Mouse (Mus musculus) kidney, embryonic 14.5 days (tissue): ENCODE data around the gene Flnb. TPM values are rescaled to one million over a fixed set of nuclear protein-coding genes. Genes with fewer than 3 reads are reported as not detected.

Experiments used
- ATAC-seq: fragments of 200-750 bp; cut with Nextera tagmentation; 2 replicates; pipeline ENCODE4 v1.8.0; 2017; ENCODE audit warnings: moderate number of reproducible peaks, mild to moderate bottlenecking, moderate TSS enrichment, moderate library complexity; ENCODE audit not compliant: low FRiP score, low TSS enrichment
- H3K27ac ChIP-seq: fragments of 300-500 bp; sonication (generic); 2 replicates; pipeline ENCODE4 v1.5.1; 2014; ENCODE audit warnings: low read depth, mild to moderate bottlenecking, low read length, moderate library complexity, mixed read lengths
- H3K27me3 ChIP-seq: fragments of 300-500 bp; sonication (generic); 2 replicates; pipeline ENCODE4 v1.6.1; 2014; ENCODE audit warnings: mild to moderate bottlenecking, low read length; ENCODE audit not compliant: control insufficient read depth, insufficient read depth
- H3K36me3 ChIP-seq: fragments of 300-500 bp; sonication (generic); 2 replicates; pipeline ENCODE4 v1.6.1; 2014; ENCODE audit warnings: low read length, mixed read lengths; ENCODE audit not compliant: control insufficient read depth, insufficient read depth
- H3K4me1 ChIP-seq: fragments of 300-500 bp; sonication (generic); 2 replicates; pipeline ENCODE4 v1.6.1; 2014; ENCODE audit warnings: low read length, mixed read lengths; ENCODE audit not compliant: control insufficient read depth, insufficient read depth
- H3K4me2 ChIP-seq: fragments of 300-500 bp; sonication (generic); replicated peaks from 2 replicates; pipeline ENCODE4 v1.6.1; 2014; ENCODE audit warnings: low read depth, mild to moderate bottlenecking, low read length
- H3K4me3 ChIP-seq: fragments of 300-500 bp; sonication (generic); 2 replicates; pipeline ENCODE4 v1.5.1; 2014; ENCODE audit warnings: mild to moderate bottlenecking, low read length
- H3K9ac ChIP-seq: fragments of 300-500 bp; sonication (generic); 2 replicates; pipeline ENCODE4 v1.6.1; 2014; ENCODE audit warnings: low read depth, mild to moderate bottlenecking, low read length, moderate library complexity
- H3K9me3 ChIP-seq: fragments of 300-500 bp; sonication (generic); 2 replicates; pipeline ENCODE4 v1.6.1; 2016; ENCODE audit warnings: low read length; ENCODE audit not compliant: control insufficient read depth
- WGBS: fragments of 180-500 bp; shearing (Covaris S2); extraction: QIAGEN DNeasy Blood & Tissue Kit; methylation state at CpG from one replicate; pipeline ENCODE4 v1.1.7; 2014; 5-methylcytosine and 5-hydroxymethylcytosine counted together
- polyA plus RNA-seq: library from polyadenylated mRNA; unstranded; fragments of >200 nt; fragmentation: Nextera tagmentation; extraction: Ambion mirVana; gene quantifications from 2 replicates; pipeline ENCODE4 v1.2.1, GENCODE M21; 2014

Flnb gene
- polyA plus RNA-seq, 1 experiment from 2014 or later: 25.7 TPM

GRCm38 (mm10) chr14:7882050-7882449 is 64.3 kb downstream of the Flnb start:
- Histone ChIP-seq H3K9ac (no peak overlapping the region), H3K4me3 (no peak overlapping the region), H3K27ac (no peak overlapping the region), H3K4me2 (no peak overlapping the region), H3K27me3 (no peaks in the 10 kb centered on the region), H3K4me1 (no peaks in the 10 kb centered on the region), H3K36me3 (peaks cover 37% of the 10 kb centered on the region), H3K9me3 (no peaks in the 10 kb centered on the region)
- WGBS: 91% methylated on average over 8 of the region's 8 CpGs
- no peak for ATAC-seq

DNA sequence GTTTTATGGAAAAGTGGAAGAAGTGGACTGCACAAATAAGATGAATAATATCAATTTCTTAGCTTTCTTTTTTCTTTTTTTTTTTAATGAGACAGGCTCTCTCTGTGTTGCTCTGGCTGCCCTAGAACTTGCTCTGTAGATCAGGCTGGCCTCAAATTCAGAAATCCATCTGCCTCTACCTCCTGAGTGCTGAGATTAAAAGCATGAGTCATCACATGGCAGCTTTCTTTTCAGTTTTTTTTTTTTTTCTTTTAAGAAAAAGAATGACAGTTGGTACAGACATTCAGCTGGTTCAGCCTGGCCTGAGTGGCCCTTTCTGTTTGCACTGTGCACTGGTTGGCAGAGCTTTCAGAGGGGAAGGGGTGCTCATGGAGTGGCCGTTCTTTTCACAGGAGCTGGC is 66.4 kb downstream of the Flnb start:
- Histone ChIP-seq H3K27ac (no peak overlapping the region), H3K9me3 (no peaks in the 10 kb centered on the region), H3K4me3 (no peak overlapping the region), H3K4me1 (peaks cover 7% of the 10 kb centered on the region; the same call in 1 of the 2 replicates), H3K36me3 (peaks cover 40% of the 10 kb centered on the region), H3K4me2 (no peak overlapping the region), H3K9ac (no peak overlapping the region), H3K27me3 (no peaks in the 10 kb centered on the region)
- WGBS: 94% methylated on average over 1 of the region's 1 CpGs
- ATAC-seq: no peak

- H3K36me3 ChIP-seq: peaks cover 40% of the 10 kb centered on the region
- H3K4me3 ChIP-seq: no peak overlapping the region
- 91% methylated on average over 4 of the region's 4 CpGs for WGBS
- ATAC-seq: no peak
- no peak overlapping the region for H3K4me2 ChIP-seq
- peaks cover 11% of the 10 kb centered on the region for H3K4me1 ChIP-seq
- no peaks in the 10 kb centered on the region for H3K9me3 ChIP-seq
- H3K9ac ChIP-seq: no peak overlapping the region
- H3K27ac ChIP-seq: no peak overlapping the region
- H3K27me3 ChIP-seq: no peaks in the 10 kb centered on the region
Observed at GRCm38 (mm10) chr14:7884841-7885240, 67.1 kb downstream of the Flnb start.

- peaks cover 43% of the 10 kb centered on the region for H3K36me3 ChIP-seq
- H3K9ac ChIP-seq: no peak overlapping the region
- H3K27me3 ChIP-seq: no peaks in the 10 kb centered on the region
- H3K4me3 ChIP-seq: no peak overlapping the region
- no peak for ATAC-seq
- peaks cover 12% of the 10 kb centered on the region for H3K4me1 ChIP-seq
- no peak overlapping the region for H3K27ac ChIP-seq
- no peaks in the 10 kb centered on the region for H3K9me3 ChIP-seq
- no peak overlapping the region for H3K4me2 ChIP-seq
- 95% methylated on average over 9 of the region's 9 CpGs for WGBS
Observed at GRCm38 (mm10) chr14:7885540-7885939, 67.8 kb downstream of the Flnb start.

DNA sequence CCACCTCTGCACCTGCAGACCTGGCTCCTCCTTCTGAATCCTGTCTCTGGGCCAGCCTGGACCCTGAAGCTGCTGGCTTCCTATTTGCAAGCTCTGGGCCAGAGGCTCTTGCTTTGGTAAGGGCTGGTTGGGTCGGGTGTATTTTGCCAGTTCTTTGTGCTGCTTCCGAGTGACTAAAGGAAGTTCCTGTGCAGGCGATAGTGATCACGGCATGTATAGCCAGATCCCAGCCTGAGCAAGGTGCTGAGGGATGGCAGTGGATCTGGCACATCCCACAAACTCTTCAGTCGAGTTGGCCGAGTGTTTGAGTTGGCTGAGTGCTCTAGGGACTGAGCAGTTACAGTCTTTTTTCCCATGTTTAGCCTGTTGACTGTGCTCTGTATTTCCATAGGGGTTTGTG is 68.3 kb downstream of the Flnb start:
- H3K36me3 ChIP-seq: peaks cover 46% of the 10 kb centered on the region
- 84% methylated on average over 6 of the region's 6 CpGs for WGBS
- no peaks in the 10 kb centered on the region for H3K9me3 ChIP-seq
- H3K27ac ChIP-seq: no peak overlapping the region
- H3K4me1 ChIP-seq: peaks cover 12% of the 10 kb centered on the region
- ATAC-seq: no peak
- no peak overlapping the region for H3K9ac ChIP-seq
- H3K27me3 ChIP-seq: no peaks in the 10 kb centered on the region
- no peak overlapping the region for H3K4me2 ChIP-seq
- H3K4me3 ChIP-seq: no peak overlapping the region

DNA sequence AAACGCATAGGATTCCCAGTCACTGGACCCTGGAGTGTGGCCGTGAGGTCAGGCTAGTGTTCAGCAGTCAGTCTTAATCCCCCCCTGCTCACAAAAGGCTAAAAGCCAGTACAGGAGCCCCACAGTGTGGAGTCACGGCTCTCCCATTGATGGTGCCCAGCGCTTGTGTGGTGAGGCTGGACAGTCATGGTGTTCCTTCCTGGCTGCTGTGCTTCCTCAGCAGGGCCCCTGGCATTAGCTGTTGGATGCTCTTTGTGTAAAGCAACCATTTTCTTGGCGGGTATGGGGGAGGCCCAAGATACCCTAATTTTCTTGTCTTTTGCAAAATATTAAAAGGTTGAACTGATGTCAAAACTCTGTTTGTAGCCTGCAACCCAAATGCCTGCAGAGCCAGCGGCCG is 69.4 kb downstream of the Flnb start:
- Histone ChIP-seq H3K9me3 (no peaks in the 10 kb centered on the region), H3K4me1 (peaks cover 12% of the 10 kb centered on the region), H3K36me3 (peaks cover 46% of the 10 kb centered on the region), H3K27me3 (no peaks in the 10 kb centered on the region), H3K4me2 (no peak overlapping the region), H3K4me3 (no peak overlapping the region), H3K9ac (no peak overlapping the region), H3K27ac (no peak overlapping the region)
- 92% methylated on average over 7 of the region's 7 CpGs for WGBS
- no peak for ATAC-seq

DNA sequence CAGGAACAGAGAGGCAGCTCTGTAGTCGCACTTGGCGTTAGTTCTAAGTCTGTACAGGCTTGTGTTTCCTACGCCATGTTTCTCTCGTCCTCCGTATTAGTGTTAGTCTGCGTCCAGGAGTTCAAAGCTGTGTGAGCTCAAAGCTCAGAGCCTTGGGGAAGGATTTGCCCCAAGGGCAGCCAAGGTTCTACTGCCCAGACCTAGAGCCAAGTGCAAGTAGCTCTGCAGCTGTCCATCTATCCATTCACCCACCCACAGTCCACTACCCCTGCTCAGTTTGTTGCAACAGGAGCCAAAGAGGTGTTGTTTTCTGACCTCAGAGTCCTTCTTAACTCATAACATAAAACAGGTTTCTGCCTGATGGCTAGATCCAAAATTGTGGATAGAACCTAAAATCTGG is 70.5 kb downstream of the Flnb start:
- Histone ChIP-seq H3K27me3 (no peaks in the 10 kb centered on the region), H3K4me2 (no peak overlapping the region), H3K9me3 (no peaks in the 10 kb centered on the region), H3K36me3 (peaks cover 55% of the 10 kb centered on the region), H3K27ac (peak overlapping the region; percentile 4; the same call in 1 of the 2 replicates), H3K9ac (no peak overlapping the region), H3K4me3 (no peak overlapping the region), H3K4me1 (peaks cover 12% of the 10 kb centered on the region)
- ATAC-seq: no peak
- WGBS: 93% methylated on average over 6 of the region's 6 CpGs

GRCm38 (mm10) chr14:7888811-7889651 is 71.3 kb downstream of the Flnb start:
- Histone ChIP-seq H3K4me1 (peaks cover 12% of the 10 kb centered on the region), H3K36me3 (peaks cover 58% of the 10 kb centered on the region), H3K9ac (no peak overlapping the region), H3K27me3 (no peaks in the 10 kb centered on the region), H3K4me2 (no peak overlapping the region), H3K4me3 (no peak overlapping the region), H3K9me3 (no peaks in the 10 kb centered on the region), H3K27ac (peak overlapping the region; percentile 38; the same call in 1 of the 2 replicates)
- ATAC-seq: peak; percentile 59; the same call in 1 of the 2 replicates
- 62% methylated on average over 11 of the region's 11 CpGs for WGBS

DNA sequence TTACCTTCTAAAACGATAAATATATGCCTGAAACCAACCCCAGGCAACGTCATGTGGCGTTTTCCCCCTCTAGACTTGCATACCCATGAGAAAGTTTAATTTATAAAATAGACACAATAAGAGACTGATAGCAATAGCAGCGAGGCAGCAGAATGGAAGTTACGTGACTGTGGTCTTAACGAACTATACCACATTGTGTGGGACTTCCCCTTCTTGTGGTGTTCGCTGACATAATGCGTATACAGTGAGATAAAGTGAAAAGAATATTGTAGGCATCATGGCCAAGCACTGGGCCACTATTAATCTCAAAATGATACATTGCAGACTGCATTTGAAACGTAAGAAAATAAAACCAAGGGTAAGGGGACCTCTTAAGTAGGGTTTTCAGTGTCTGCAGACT is 72.1 kb downstream of the Flnb start:
- peaks cover 12% of the 10 kb centered on the region for H3K4me1 ChIP-seq

More for the DNA sequence above, 72.1 kb downstream of the Flnb start:
- peaks cover 58% of the 10 kb centered on the region for H3K36me3 ChIP-seq
- no peaks in the 10 kb centered on the region for H3K27me3 ChIP-seq
- ATAC-seq: no peak
- H3K4me3 ChIP-seq: no peak overlapping the region
- WGBS: 77% methylated on average over 9 of the region's 9 CpGs
- no peak overlapping the region for H3K9ac ChIP-seq
- H3K4me2 ChIP-seq: no peak overlapping the region
- no peaks in the 10 kb centered on the region for H3K9me3 ChIP-seq
- no peak overlapping the region for H3K27ac ChIP-seq
